Mouse (Mus musculus): Measurements from ENCODE around the gene Twsg1. TPM values are rescaled to one million over a fixed set of nuclear protein-coding genes. Genes with fewer than 3 reads are reported as not detected.

The Twsg1 gene
- polyA plus RNA-seq, 1 experiment from 2014 or later: 74.4 TPM

GRCm38 (mm10) chr17:65952083-65952482 lies 1.1 kb upstream of the Twsg1 start:
- Histone ChIP-seq H3K36me3 (peaks cover 13% of the 10 kb centered on the region; the same call in 1 of the 2 replicates), H3K27ac (no peak overlapping the region), H3K4me3 (no peak overlapping the region), H3K9me3 (no peaks in the 10 kb centered on the region), H3K4me1 (peaks cover 19% of the 10 kb centered on the region; the same call in 1 of the 2 replicates), H3K27me3 (ENCODE audit: insufficient read depth, poor library complexity, severe bottlenecking) (no peaks in the 10 kb centered on the region)
- 77% methylated on average over 5 of the region's 5 CpGs for WGBS
- peak; percentile 75 for DNase-seq (ENCODE audit: low spot score)

- H3K27ac ChIP-seq: peak overlapping the region; percentile 98
- 39% methylated on average over 7 of the region's 7 CpGs for WGBS
- no peaks in the 10 kb centered on the region for H3K9me3 ChIP-seq
- H3K4me1 ChIP-seq: peaks cover 18% of the 10 kb centered on the region; the same call in 1 of the 2 replicates
- no peak for DNase-seq (ENCODE audit: low spot score)
- H3K36me3 ChIP-seq: peaks cover 23% of the 10 kb centered on the region
- peak overlapping the region; percentile 96 for H3K4me3 ChIP-seq
- no peaks in the 10 kb centered on the region for H3K27me3 ChIP-seq (ENCODE audit: insufficient read depth, poor library complexity, severe bottlenecking)
These were observed 843 bp downstream of the Twsg1 start for GRCm38 (mm10) chr17:65950183-65950582.

- Histone ChIP-seq H3K27me3 (ENCODE audit: insufficient read depth, poor library complexity, severe bottlenecking) (no peaks in the 10 kb centered on the region), H3K27ac (peak overlapping the region; percentile 70), H3K36me3 (peaks cover 27% of the 10 kb centered on the region), H3K9me3 (no peaks in the 10 kb centered on the region), H3K4me3 (peak overlapping the region; percentile 15; the same call in 1 of the 2 replicates), H3K4me1 (peaks cover 18% of the 10 kb centered on the region; the same call in 1 of the 2 replicates)
- 49% methylated on average over 8 of the region's 8 CpGs for WGBS
- DNase-seq (ENCODE audit: low spot score): peak; percentile 75
These were observed 3.7 kb downstream of the Twsg1 start for GRCm38 (mm10) chr17:65947307-65947706.

GRCm38 (mm10) chr17:65945420-65945819 lies 5.6 kb downstream of the Twsg1 start:
- peak; percentile 22 for DNase-seq (ENCODE audit: low spot score)
- Histone ChIP-seq H3K4me3 (no peak overlapping the region), H3K36me3 (peaks cover 29% of the 10 kb centered on the region), H3K4me1 (peaks cover 25% of the 10 kb centered on the region; the same call in 1 of the 2 replicates), H3K27ac (no peak overlapping the region), H3K9me3 (no peaks in the 10 kb centered on the region), H3K27me3 (ENCODE audit: insufficient read depth, poor library complexity, severe bottlenecking) (no peaks in the 10 kb centered on the region)
- WGBS: 86% methylated on average over 2 of the region's 2 CpGs

GRCm38 (mm10) chr17:65942394-65942793 lies 8.6 kb downstream of the Twsg1 start:
- H3K9me3 ChIP-seq: no peaks in the 10 kb centered on the region
- 73% methylated on average over 4 of the region's 4 CpGs for WGBS
- no peak for DNase-seq (ENCODE audit: low spot score)
- peaks cover 26% of the 10 kb centered on the region for H3K36me3 ChIP-seq
- H3K4me1 ChIP-seq: peaks cover 28% of the 10 kb centered on the region
- H3K27ac ChIP-seq: no peak overlapping the region
- H3K4me3 ChIP-seq: no peak overlapping the region
- no peaks in the 10 kb centered on the region for H3K27me3 ChIP-seq (ENCODE audit: insufficient read depth, poor library complexity, severe bottlenecking)

- WGBS: 96% methylated on average over 6 of the region's 6 CpGs
- Histone ChIP-seq H3K27me3 (ENCODE audit: insufficient read depth, poor library complexity, severe bottlenecking) (no peaks in the 10 kb centered on the region), H3K27ac (no peak overlapping the region), H3K4me1 (peaks cover 28% of the 10 kb centered on the region), H3K4me3 (no peak overlapping the region), H3K9me3 (0 out of 2 replicates have a peak, but pooled peaks cover 3% of the 10 kb centered on the region), H3K36me3 (peaks cover 29% of the 10 kb centered on the region)
- DNase-seq (ENCODE audit: low spot score): no peak
These were observed 9.8 kb downstream of the Twsg1 start for GRCm38 (mm10) chr17:65941275-65941674.

- H3K9me3 ChIP-seq: 0 out of 2 replicates have a peak, but pooled peaks cover 3% of the 10 kb centered on the region
- no peaks in the 10 kb centered on the region for H3K27me3 ChIP-seq (ENCODE audit: insufficient read depth, poor library complexity, severe bottlenecking)
- H3K36me3 ChIP-seq: peaks cover 34% of the 10 kb centered on the region
- H3K4me1 ChIP-seq: peaks cover 28% of the 10 kb centered on the region
- DNase-seq (ENCODE audit: low spot score): no peak
- no peak overlapping the region for H3K27ac ChIP-seq
- H3K4me3 ChIP-seq: no peak overlapping the region
- WGBS: 81% methylated on average over 12 of the region's 12 CpGs
These were observed 10.8 kb downstream of the Twsg1 start for GRCm38 (mm10) chr17:65940221-65940620.

GRCm38 (mm10) chr17:65939461-65940192 lies 11.4 kb downstream of the Twsg1 start:
- Histone ChIP-seq H3K9me3 (0 out of 2 replicates have a peak, but pooled peaks cover 3% of the 10 kb centered on the region), H3K27me3 (ENCODE audit: insufficient read depth, poor library complexity, severe bottlenecking) (no peaks in the 10 kb centered on the region), H3K4me3 (no peak overlapping the region), H3K27ac (peak overlapping the region; percentile 5; the same call in 1 of the 2 replicates), H3K4me1 (peaks cover 28% of the 10 kb centered on the region), H3K36me3 (peaks cover 38% of the 10 kb centered on the region)
- 68% methylated on average over 14 of the region's 14 CpGs for WGBS
- no peak for DNase-seq (ENCODE audit: low spot score)

- WGBS: 83% methylated on average over 9 of the region's 9 CpGs
- Histone ChIP-seq H3K27me3 (ENCODE audit: insufficient read depth, poor library complexity, severe bottlenecking) (no peaks in the 10 kb centered on the region), H3K9me3 (0 out of 2 replicates have a peak, but pooled peaks cover 3% of the 10 kb centered on the region), H3K4me1 (peaks cover 28% of the 10 kb centered on the region), H3K36me3 (peaks cover 51% of the 10 kb centered on the region), H3K4me3 (no peak overlapping the region), H3K27ac (no peak overlapping the region)
- DNase-seq (ENCODE audit: low spot score): no peak
These were observed 13.4 kb downstream of the Twsg1 start for GRCm38 (mm10) chr17:65937671-65938070.

GRCm38 (mm10) chr17:65933741-65934140 lies 17.3 kb downstream of the Twsg1 start:
- Histone ChIP-seq H3K36me3 (peaks cover 56% of the 10 kb centered on the region), H3K27ac (no peak overlapping the region), H3K9me3 (0 out of 2 replicates have a peak, but pooled peaks cover 3% of the 10 kb centered on the region), H3K4me1 (peaks cover 6% of the 10 kb centered on the region), H3K27me3 (ENCODE audit: insufficient read depth, poor library complexity, severe bottlenecking) (no peaks in the 10 kb centered on the region), H3K4me3 (no peak overlapping the region)
- 86% methylated on average over 2 of the region's 2 CpGs for WGBS
- DNase-seq (ENCODE audit: low spot score): no peak

- no peaks in the 10 kb centered on the region for H3K27me3 ChIP-seq (ENCODE audit: insufficient read depth, poor library complexity, severe bottlenecking)
- peaks cover 6% of the 10 kb centered on the region; the same call in 1 of the 2 replicates for H3K4me1 ChIP-seq
- no peak overlapping the region for H3K27ac ChIP-seq
- DNase-seq (ENCODE audit: low spot score): no peak
- peaks cover 58% of the 10 kb centered on the region for H3K36me3 ChIP-seq
- H3K9me3 ChIP-seq: no peaks in the 10 kb centered on the region
- H3K4me3 ChIP-seq: no peak overlapping the region
- 65% methylated on average over 6 of the region's 6 CpGs for WGBS
These were observed 19.5 kb downstream of the Twsg1 start for GRCm38 (mm10) chr17:65931525-65931924.

- no peak for DNase-seq (ENCODE audit: low spot score)
- Histone ChIP-seq H3K27me3 (ENCODE audit: insufficient read depth, poor library complexity, severe bottlenecking) (no peaks in the 10 kb centered on the region), H3K4me1 (peaks cover 6% of the 10 kb centered on the region; the same call in 1 of the 2 replicates), H3K36me3 (peaks cover 58% of the 10 kb centered on the region), H3K9me3 (no peaks in the 10 kb centered on the region), H3K4me3 (no peak overlapping the region), H3K27ac (no peak overlapping the region)
- 82% methylated on average over 6 of the region's 6 CpGs for WGBS
These were observed 20.1 kb downstream of the Twsg1 start for GRCm38 (mm10) chr17:65930960-65931359.

GRCm38 (mm10) chr17:65930158-65930826 lies 20.7 kb downstream of the Twsg1 start:
- H3K9me3 ChIP-seq: no peaks in the 10 kb centered on the region
- peaks cover 59% of the 10 kb centered on the region for H3K36me3 ChIP-seq
- DNase-seq (ENCODE audit: low spot score): no peak
- H3K4me3 ChIP-seq: no peak overlapping the region
- H3K27ac ChIP-seq: no peak overlapping the region
- 95% methylated on average over 7 of the region's 7 CpGs for WGBS
- H3K27me3 ChIP-seq (ENCODE audit: insufficient read depth, poor library complexity, severe bottlenecking): no peaks in the 10 kb centered on the region
- peaks cover 6% of the 10 kb centered on the region; the same call in 1 of the 2 replicates for H3K4me1 ChIP-seq
